Mouse (Mus musculus): ENCODE results near the gene Pianp. TPM values are rescaled to one million over a fixed set of nuclear protein-coding genes. Genes with fewer than 3 reads are reported as not detected.

Gene Pianp
- total and polyA plus RNA-seq, 3 experiments, result not detected

- ATAC-seq (ENCODE audit: extremely low read depth, insufficient number of reproducible peaks, low FRiP score, poor library complexity, severe bottlenecking) (no peak), DNase-seq (ENCODE audit: low spot score) (no peak)
- TF ChIP-seq GATA1 (IDR thresholded peaks at IDR 0.05; ENCODE audit: borderline replicate concordance, low read length) (no peak), POLR2AphosphoS5 (IDR thresholded peaks at IDR 0.05; ENCODE audit: insufficient replicate concordance, low read depth, low read length) (no peak), GATA2 (IDR thresholded peaks at IDR 0.05; ENCODE audit: borderline replicate concordance, low read depth, low read length) (no peak), CTCF (IDR thresholded peaks at IDR 0.05; ENCODE audit: low read depth, low read length) (no peak), TAL1 (conservative IDR thresholded peaks at IDR 0.05; ENCODE audit: low read depth, low read length) (no peak)
- Histone ChIP-seq H3K4me3 (ENCODE audit: low read depth, low read length) (no peak overlapping the region), H3K27me3 (ENCODE audit: insufficient read depth, low read length) (peaks cover 77% of the 10 kb centered on the region), H3K4me1 (ENCODE audit: insufficient read depth, low read depth, low read length) (peaks cover 26% of the 10 kb centered on the region), H3K36me3 (replicated peaks) (peaks cover 3% of the 10 kb centered on the region), H3K9me3 (replicated peaks) (no peaks in the 10 kb centered on the region)
Observed at GRCm38 (mm10) chr6:124999546-124999945, 3.1 kb downstream of the Pianp start.

- peaks cover 41% of the 10 kb centered on the region for H3K27me3 ChIP-seq (ENCODE audit: insufficient read depth, low read length)
Observed at GRCm38 (mm10) chr6:125003706-125004105, 7.2 kb downstream of the Pianp start.

DNA sequence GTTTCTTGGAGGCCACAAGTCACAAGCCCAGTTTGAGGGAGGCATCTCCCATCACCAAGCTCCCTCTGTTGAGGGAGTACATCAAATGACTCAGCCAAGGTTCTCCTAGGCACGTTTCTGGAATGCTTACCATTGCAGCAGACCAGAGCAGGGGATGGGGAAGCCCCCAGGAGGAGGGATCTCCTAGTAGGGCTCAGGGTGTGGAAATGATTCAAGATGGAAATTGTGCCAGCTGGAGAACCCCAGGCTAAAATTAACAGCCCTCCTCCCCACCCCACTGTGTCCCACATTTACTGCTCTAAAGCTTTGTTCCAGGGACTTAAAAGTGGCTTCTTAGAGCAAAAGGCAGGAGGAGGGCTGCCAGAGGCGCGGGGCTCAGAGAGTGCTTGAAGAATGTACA is 8.6 kb downstream of the Pianp start:
- peaks cover 31% of the 10 kb centered on the region for H3K27me3 ChIP-seq (ENCODE audit: insufficient read depth, low read length)
- peaks cover 30% of the 10 kb centered on the region for H3K4me1 ChIP-seq (ENCODE audit: insufficient read depth, low read depth, low read length)
- TF ChIP-seq POLR2AphosphoS5 (IDR thresholded peaks at IDR 0.05; ENCODE audit: insufficient replicate concordance, low read depth, low read length), result no peak
- no peak for TF ChIP-seq TAL1 (conservative IDR thresholded peaks at IDR 0.05; ENCODE audit: low read depth, low read length)
- no peak for TF ChIP-seq GATA2 (IDR thresholded peaks at IDR 0.05; ENCODE audit: borderline replicate concordance, low read depth, low read length)
- no peak for TF ChIP-seq CTCF (IDR thresholded peaks at IDR 0.05; ENCODE audit: low read depth, low read length)
- no peak for TF ChIP-seq GATA1 (IDR thresholded peaks at IDR 0.05; ENCODE audit: borderline replicate concordance, low read length)
- no peak for DNase-seq (ENCODE audit: low spot score)
- no peak overlapping the region for H3K4me3 ChIP-seq (ENCODE audit: low read depth, low read length)
- H3K9me3 ChIP-seq (replicated peaks), result no peaks in the 10 kb centered on the region
- no peak for ATAC-seq (ENCODE audit: extremely low read depth, insufficient number of reproducible peaks, low FRiP score, poor library complexity, severe bottlenecking)
- H3K36me3 ChIP-seq (replicated peaks), result peaks cover 9% of the 10 kb centered on the region

More at GRCm38 (mm10) chr6:125003706-125004105, 7.2 kb downstream of the Pianp start:
- H3K4me3 ChIP-seq (ENCODE audit: low read depth, low read length), result no peak overlapping the region
- H3K4me1 ChIP-seq (ENCODE audit: insufficient read depth, low read depth, low read length), result peaks cover 25% of the 10 kb centered on the region
- peaks cover 8% of the 10 kb centered on the region for H3K36me3 ChIP-seq (replicated peaks)
- no peak for DNase-seq (ENCODE audit: low spot score)
- no peaks in the 10 kb centered on the region for H3K9me3 ChIP-seq (replicated peaks)
- ATAC-seq (ENCODE audit: extremely low read depth, insufficient number of reproducible peaks, low FRiP score, poor library complexity, severe bottlenecking), result no peak
- no peak for TF ChIP-seq GATA1 (IDR thresholded peaks at IDR 0.05; ENCODE audit: borderline replicate concordance, low read length)

DNA sequence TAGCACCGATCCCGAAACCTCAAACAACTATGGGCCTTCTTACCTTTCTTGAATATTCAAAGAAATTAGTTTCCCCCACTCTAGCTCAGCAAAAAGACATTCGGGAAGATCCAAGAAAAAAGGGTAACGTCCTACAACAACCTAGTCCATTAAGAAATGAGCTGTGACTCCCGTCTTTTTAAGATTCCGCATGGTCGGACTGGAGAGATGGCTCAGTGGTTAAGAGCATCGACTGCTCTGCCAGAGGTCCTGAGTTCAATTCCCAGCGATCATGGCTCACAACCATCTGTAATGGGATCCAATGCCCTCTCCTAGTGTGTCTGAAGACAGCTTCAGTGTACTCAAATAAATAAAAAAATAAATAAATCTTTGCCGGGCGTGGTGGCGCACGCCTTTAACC is 11.6 kb downstream of the Pianp start:
- no peaks in the 10 kb centered on the region for H3K9me3 ChIP-seq (replicated peaks)
- peaks cover 10% of the 10 kb centered on the region; the same call in 1 of the 2 replicates for H3K27me3 ChIP-seq (ENCODE audit: insufficient read depth, low read length)
- peaks cover 36% of the 10 kb centered on the region for H3K36me3 ChIP-seq (replicated peaks)
- DNase-seq (ENCODE audit: low spot score), result no peak
- peak overlapping the region; percentile 83 for H3K4me3 ChIP-seq (ENCODE audit: low read depth, low read length)
- H3K4me1 ChIP-seq (ENCODE audit: insufficient read depth, low read depth, low read length), result peaks cover 48% of the 10 kb centered on the region
- no peak for ATAC-seq (ENCODE audit: extremely low read depth, insufficient number of reproducible peaks, low FRiP score, poor library complexity, severe bottlenecking)
- no peak for TF ChIP-seq POLR2AphosphoS5 (IDR thresholded peaks at IDR 0.05; ENCODE audit: insufficient replicate concordance, low read depth, low read length)
- TF ChIP-seq TAL1 (conservative IDR thresholded peaks at IDR 0.05; ENCODE audit: low read depth, low read length), result no peak
- TF ChIP-seq CTCF (IDR thresholded peaks at IDR 0.05; ENCODE audit: low read depth, low read length), result no peak
- TF ChIP-seq GATA2 (IDR thresholded peaks at IDR 0.05; ENCODE audit: borderline replicate concordance, low read depth, low read length), result no peak
- TF ChIP-seq GATA1 (IDR thresholded peaks at IDR 0.05; ENCODE audit: borderline replicate concordance, low read length), result no peak

- Histone ChIP-seq H3K4me3 (ENCODE audit: low read depth, low read length) (peak overlapping the region; percentile 83), H3K36me3 (replicated peaks) (peaks cover 41% of the 10 kb centered on the region), H3K27me3 (ENCODE audit: insufficient read depth, low read length) (peaks cover 4% of the 10 kb centered on the region; the same call in 1 of the 2 replicates), H3K4me1 (ENCODE audit: insufficient read depth, low read depth, low read length) (peaks cover 46% of the 10 kb centered on the region), H3K9me3 (replicated peaks) (no peaks in the 10 kb centered on the region)
- no peak for TF ChIP-seq TAL1 (conservative IDR thresholded peaks at IDR 0.05; ENCODE audit: low read depth, low read length)
- TF ChIP-seq POLR2AphosphoS5 (IDR thresholded peaks at IDR 0.05; ENCODE audit: insufficient replicate concordance, low read depth, low read length), result no peak
- no peak for TF ChIP-seq GATA1 (IDR thresholded peaks at IDR 0.05; ENCODE audit: borderline replicate concordance, low read length)
- TF ChIP-seq GATA2 (IDR thresholded peaks at IDR 0.05; ENCODE audit: borderline replicate concordance, low read depth, low read length), result no peak
- TF ChIP-seq CTCF (IDR thresholded peaks at IDR 0.05; ENCODE audit: low read depth, low read length), result no peak
- DNase-seq (ENCODE audit: low spot score) (peak; percentile 92), ATAC-seq (ENCODE audit: extremely low read depth, insufficient number of reproducible peaks, low FRiP score, poor library complexity, severe bottlenecking) (peak; percentile 99)
Observed at GRCm38 (mm10) chr6:125008586-125009128, 12.2 kb downstream of the Pianp start.

DNA sequence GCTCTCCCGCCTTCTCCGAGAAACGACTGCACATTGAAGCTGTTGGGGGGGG is 12.5 kb downstream of the Pianp start, which contains the start of gene Zfp384:
Gene Zfp384, plus strand, starts transcription at position 17 of the 52 bp plus-strand sequence.
- peaks cover 44% of the 10 kb centered on the region for H3K4me1 ChIP-seq (ENCODE audit: insufficient read depth, low read depth, low read length)
- H3K9me3 ChIP-seq (replicated peaks), result no peaks in the 10 kb centered on the region
- DNase-seq (ENCODE audit: low spot score) (no peak), ATAC-seq (ENCODE audit: extremely low read depth, insufficient number of reproducible peaks, low FRiP score, poor library complexity, severe bottlenecking) (no peak)
- TF ChIP-seq CTCF (IDR thresholded peaks at IDR 0.05; ENCODE audit: low read depth, low read length) (no peak), GATA2 (IDR thresholded peaks at IDR 0.05; ENCODE audit: borderline replicate concordance, low read depth, low read length) (no peak), TAL1 (conservative IDR thresholded peaks at IDR 0.05; ENCODE audit: low read depth, low read length) (no peak), GATA1 (IDR thresholded peaks at IDR 0.05; ENCODE audit: borderline replicate concordance, low read length) (no peak), POLR2AphosphoS5 (IDR thresholded peaks at IDR 0.05; ENCODE audit: insufficient replicate concordance, low read depth, low read length) (no peak)
- H3K4me3 ChIP-seq (ENCODE audit: low read depth, low read length), result peak within 1 kb of the TSS; percentile 83
- H3K27me3 ChIP-seq (ENCODE audit: insufficient read depth, low read length), result peaks cover 2% of the 10 kb centered on the region; the same call in 1 of the 2 replicates
- peaks cover 44% of the 10 kb centered on the region for H3K36me3 ChIP-seq (replicated peaks)

All from G1E (cell line).